Mouse (Mus musculus) erythroid progenitor cell, adult 5-6 weeks (primary cell): ENCODE data around the gene Trim32. TPM values are rescaled to one million over a fixed set of nuclear protein-coding genes. Genes with fewer than 3 reads are reported as not detected.
A peak's percentile ranks its signal among the peaks of the same experiment; 100 is the strongest.

ENCODE experiments used
- ATAC-seq: replicated peaks from 2 replicates; pipeline ENCODE4 v1.8.0; 2016; ENCODE audit warnings: moderate number of reproducible peaks, mild to moderate bottlenecking, moderate TSS enrichment, inconsistent platforms; ENCODE audit not compliant: poor library complexity, low FRiP score, severe bottlenecking
- total RNA-seq, 2 experiments: library from RNA; stranded (forward) in 1 of 2; stranded (reverse) in 1 of 2; fragments of 150-400 nt in 1 of 2; fragments of 186-747, 209-891 nt in 1 of 2; gene quantifications; 2 replicates each; pipeline versions ENCODE4 v1.2.3 to v1.2.4; 2015 to 2017; ENCODE audit warnings: low replicate concordance in 2 of 2

The Trim32 gene
- total RNA-seq (2015; ENCODE audit: low replicate concordance) = 1.1 and 3.8 TPM in 2 replicates
- total RNA-seq (2017; ENCODE audit: low replicate concordance) = 0.77 and 1.2 TPM in 2 replicates

GRCm38 (mm10) chr4:65604504-65605150 lies at the start of gene Trim32:
TSS of gene Trim32 (plus strand) at chr4:65604986.
- ATAC-seq = 0 out of 2 replicates have a peak, but pooled peaks have one; percentile 52

- no peak for ATAC-seq
Measured at GRCm38 (mm10) chr4:65565493-65565892, 39.3 kb upstream of the Trim32 start.

GRCm38 (mm10) chr4:65580254-65580653 lies 24.5 kb upstream of the Trim32 start:
- no peak for ATAC-seq

- ATAC-seq = no peak
Measured at GRCm38 (mm10) chr4:65586947-65587346, 17.8 kb upstream of the Trim32 start.

- no peak for ATAC-seq
Measured at GRCm38 (mm10) chr4:65589780-65590179, 15.0 kb upstream of the Trim32 start.

- ATAC-seq = no peak
Measured at GRCm38 (mm10) chr4:65594601-65595369, 10.0 kb upstream of the Trim32 start.

GRCm38 (mm10) chr4:65605151-65605702 lies 441 bp downstream of the Trim32 start:
- no peak for ATAC-seq

- no peak for ATAC-seq
Measured at GRCm38 (mm10) chr4:65607184-65607631, 2.4 kb downstream of the Trim32 start.

GRCm38 (mm10) chr4:65608112-65608511 lies 3.3 kb downstream of the Trim32 start:
- ATAC-seq = no peak

GRCm38 (mm10) chr4:65610329-65610728 lies 5.5 kb downstream of the Trim32 start:
- no peak for ATAC-seq

- no peak for ATAC-seq
Measured at GRCm38 (mm10) chr4:65610896-65611295, 6.1 kb downstream of the Trim32 start.

- ATAC-seq = no peak
Measured at GRCm38 (mm10) chr4:65613135-65613534, 8.3 kb downstream of the Trim32 start.

GRCm38 (mm10) chr4:65620125-65620524 lies 15.3 kb downstream of the Trim32 start:
- no peak for ATAC-seq

- no peak for ATAC-seq
Measured at GRCm38 (mm10) chr4:65638231-65638630, 33.4 kb downstream of the Trim32 start.

- ATAC-seq = no peak
Measured at GRCm38 (mm10) chr4:65642611-65643010, 37.8 kb downstream of the Trim32 start.

GRCm38 (mm10) chr4:65654723-65655122 lies 49.9 kb downstream of the Trim32 start:
- ATAC-seq = no peak

- no peak for ATAC-seq
Measured at GRCm38 (mm10) chr4:65663176-65663575, 58.4 kb downstream of the Trim32 start.
